Mouse (Mus musculus): ENCODE measurements around the gene Nin.

DNA sequence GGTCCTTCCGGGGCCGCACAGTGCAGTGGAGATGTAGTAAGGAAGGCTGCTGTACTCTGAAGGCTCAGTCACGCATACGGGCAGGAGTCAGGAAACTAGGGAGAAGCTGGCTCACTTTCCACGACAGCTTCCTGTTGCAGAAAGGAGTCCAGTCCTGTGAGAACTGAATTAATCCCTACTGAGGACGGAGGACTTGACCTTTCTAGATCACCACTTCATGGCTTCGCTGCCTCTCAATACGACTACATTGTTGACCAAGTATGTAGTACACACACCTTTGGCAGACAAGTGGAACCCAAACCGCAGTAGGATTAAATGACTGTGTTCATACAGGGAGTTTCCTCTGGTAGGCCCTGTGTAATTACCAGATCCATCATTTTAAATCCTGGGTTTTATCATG lies 24.1 kb upstream of the Nin start:
- TF ChIP-seq POLR2A (IDR thresholded peaks at IDR 0.05; ENCODE audit: borderline replicate concordance, extremely low read depth, low read depth, low read length): no peak
- TF ChIP-seq CTCF (IDR thresholded peaks at IDR 0.05; ENCODE audit: insufficient read depth, low read length): no peak
